Mouse (Mus musculus) bone marrow macrophage, adult 2 months (primary cell): ENCODE data around the gene Rbpjl. TPM values are rescaled to one million over a fixed set of nuclear protein-coding genes. Genes with fewer than 3 reads are reported as not detected.

Experiments
- H3K27ac ChIP-seq: 2 replicates; pipeline ENCODE4 v1.5.1; 2012; ENCODE audit warnings: low read depth, low read length; ENCODE audit not compliant: insufficient read depth
- H3K4me1 ChIP-seq: 2 replicates; pipeline ENCODE4 v1.6.1; 2012; ENCODE audit warnings: low read length; ENCODE audit not compliant: control insufficient read depth, insufficient read depth
- H3K4me3 ChIP-seq: 2 replicates; pipeline ENCODE4 v1.5.1; 2012; ENCODE audit warnings: mild to moderate bottlenecking, low read length, moderate library complexity; ENCODE audit not compliant: insufficient read depth
- CTCF ChIP-seq: IDR thresholded peaks from 2 replicates; pipeline ENCODE4 v1.5.1; 2012; ENCODE audit warnings: low read depth, mild to moderate bottlenecking, low read length, moderate library complexity
- POLR2A ChIP-seq: IDR thresholded peaks from 2 replicates; pipeline ENCODE4 v1.6.1; 2012; ENCODE audit warnings: mild to moderate bottlenecking, low read depth, low read length, borderline replicate concordance
- polyA plus RNA-seq: library from polyadenylated mRNA; stranded (reverse); fragments of >200 nt; gene quantifications from 2 replicates; pipeline ENCODE4 v1.2.4, GENCODE M21; 2012; ENCODE audit not compliant: missing spikeins, insufficient read depth, insufficient read length

Gene Rbpjl
- polyA plus RNA-seq, 1 experiment, result not detected

- TF ChIP-seq POLR2A (no peak), CTCF (no peak)
- no peak overlapping the region for H3K27ac ChIP-seq
- peaks cover 39% of the 10 kb centered on the region for H3K4me1 ChIP-seq
- H3K4me3 ChIP-seq, result no peak overlapping the region
Observed at GRCm38 (mm10) chr2:164453887-164454500, 51.1 kb downstream of the Rbpjl start.

- H3K27ac ChIP-seq, result peak overlapping the region; percentile 48; the same call in 1 of the 2 replicates
- H3K4me3 ChIP-seq, result no peak overlapping the region
- H3K4me1 ChIP-seq, result peaks cover 42% of the 10 kb centered on the region
- no peak for TF ChIP-seq POLR2A
- no peak for TF ChIP-seq CTCF
Observed at GRCm38 (mm10) chr2:164454846-164455245, 51.9 kb downstream of the Rbpjl start.

- Histone ChIP-seq H3K4me1 (peaks cover 42% of the 10 kb centered on the region), H3K27ac (peak overlapping the region; percentile 48; the same call in 1 of the 2 replicates), H3K4me3 (no peak overlapping the region)
- TF ChIP-seq POLR2A (no peak), CTCF (no peak)
Observed at GRCm38 (mm10) chr2:164455421-164456190, 52.7 kb downstream of the Rbpjl start.

DNA sequence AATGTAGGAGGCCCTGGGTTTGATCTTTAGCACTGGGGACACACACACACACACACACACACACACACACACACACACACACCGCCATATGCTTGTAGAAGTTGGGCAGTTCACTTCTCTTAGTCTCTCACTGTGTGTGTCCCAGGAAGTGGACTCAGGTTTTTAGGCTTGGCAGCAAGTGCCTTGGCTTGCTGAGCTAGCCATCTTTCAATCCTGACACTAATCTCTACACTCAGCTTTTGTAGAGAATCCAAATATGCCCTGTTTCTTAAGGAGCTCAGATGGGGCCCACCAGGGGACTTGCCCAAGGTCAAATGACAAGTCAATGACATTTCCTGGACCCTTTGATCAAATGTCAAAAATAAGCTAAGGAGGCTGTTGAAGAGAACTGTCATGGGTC lies 53.5 kb downstream of the Rbpjl start:
- peak overlapping the region; percentile 25; the same call in 1 of the 2 replicates for H3K27ac ChIP-seq
- no peak for TF ChIP-seq CTCF
- peaks cover 42% of the 10 kb centered on the region for H3K4me1 ChIP-seq
- H3K4me3 ChIP-seq, result peak overlapping the region; percentile 53; the same call in 1 of the 2 replicates

DNA sequence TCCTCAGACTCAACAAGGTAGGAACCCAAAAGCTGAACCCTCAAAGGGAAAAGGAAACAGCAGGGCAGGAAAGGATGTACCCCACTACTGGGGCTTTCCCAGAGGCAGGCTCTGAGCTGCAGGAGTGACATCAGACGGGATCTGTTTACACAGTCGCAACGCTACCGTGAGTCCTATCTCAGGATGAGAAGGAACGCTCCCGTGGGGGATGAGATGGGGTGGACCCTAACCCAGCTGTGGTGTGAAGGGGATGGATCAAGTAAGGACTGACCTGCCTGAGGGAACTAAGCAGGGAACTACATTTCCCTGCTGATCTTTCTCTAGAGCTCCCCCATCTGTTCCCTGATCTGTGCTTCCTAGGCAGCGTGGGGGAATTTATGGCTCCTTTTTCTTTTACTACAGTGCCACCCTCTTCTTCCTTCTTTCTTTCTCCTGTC lies 53.9 kb downstream of the Rbpjl start, which contains the start of gene Sys1:
Gene Sys1, plus strand, starts transcription at position 101 of the 437 bp plus-strand sequence.
- peaks cover 43% of the 10 kb centered on the region for H3K4me1 ChIP-seq
- peak within 1 kb of the TSS; percentile 25 for H3K27ac ChIP-seq
- H3K4me3 ChIP-seq, result peak within 1 kb of the TSS; percentile 53
- TF ChIP-seq POLR2A, result no peak
- no peak for TF ChIP-seq CTCF

- no peak for TF ChIP-seq CTCF
- no peak for TF ChIP-seq POLR2A
- no peak overlapping the region for H3K4me3 ChIP-seq
- peaks cover 51% of the 10 kb centered on the region for H3K4me1 ChIP-seq
- peak overlapping the region; percentile 22 for H3K27ac ChIP-seq
Observed at GRCm38 (mm10) chr2:164457942-164458341, 55.0 kb downstream of the Rbpjl start.

GRCm38 (mm10) chr2:164458535-164458934 lies 55.6 kb downstream of the Rbpjl start:
- Histone ChIP-seq H3K4me1 (peaks cover 51% of the 10 kb centered on the region), H3K4me3 (0 out of 2 replicates have a peak overlapping the region, but pooled peaks have one; percentile 0), H3K27ac (peak overlapping the region; percentile 70)
- TF ChIP-seq POLR2A (no peak), CTCF (no peak)

- H3K4me1 ChIP-seq, result peaks cover 33% of the 10 kb centered on the region
- H3K4me3 ChIP-seq, result peak within 1 kb of the TSS; percentile 79
- no peak for TF ChIP-seq CTCF
- H3K27ac ChIP-seq, result peak within 1 kb of the TSS; percentile 55
Observed at GRCm38 (mm10) chr2:164460745-164461551, 58.0 kb downstream of the Rbpjl start, which contains the start of gene Gm20458. Gene Gm20458, plus strand, starts transcription at chr2:164460967.

Other genes starting within 250 kb of the Rbpjl start
- not detected in 2 replicates for gene Kcns1, start 232.0 kb upstream of the Rbpjl start, polyA plus RNA-seq
- not detected in 2 replicates for gene Wfdc5, start 220.4 kb upstream of the Rbpjl start, polyA plus RNA-seq
- gene Wfdc12, start 212.5 kb upstream of the Rbpjl start, polyA plus RNA-seq, result not detected in 2 replicates
- not detected in 2 replicates for gene Wfdc15a, start 203.0 kb upstream of the Rbpjl start, polyA plus RNA-seq
- not detected in 2 replicates for gene Wfdc15b, start 181.5 kb upstream of the Rbpjl start, polyA plus RNA-seq
- not detected in 2 replicates for gene Svs2, start 164.7 kb upstream of the Rbpjl start, polyA plus RNA-seq
- not detected in 2 replicates for gene Svs3b, start 146.5 kb upstream of the Rbpjl start, polyA plus RNA-seq
- not detected in 2 replicates for gene Svs4, start 124.7 kb upstream of the Rbpjl start, polyA plus RNA-seq
- gene Svs3a, start 113.9 kb upstream of the Rbpjl start, polyA plus RNA-seq, result not detected in 2 replicates
- gene Svs6, start 86.4 kb upstream of the Rbpjl start, polyA plus RNA-seq, result not detected in 2 replicates
- gene Svs5, start 70.4 kb upstream of the Rbpjl start, polyA plus RNA-seq, result not detected in 2 replicates
- gene Slpi, start 14.0 kb upstream of the Rbpjl start, polyA plus RNA-seq, result 2.1 and 2.3 TPM in 2 replicates
- not detected in 2 replicates for gene Matn4, start 2.0 kb downstream of the Rbpjl start, polyA plus RNA-seq
- gene Sdc4, start 40.7 kb downstream of the Rbpjl start, polyA plus RNA-seq, result 125 and 132 TPM in 2 replicates
- 33.3 and 33.9 TPM in 2 replicates for gene Sys1, start 53.8 kb downstream of the Rbpjl start, polyA plus RNA-seq
- gene Gm20458, start 57.8 kb downstream of the Rbpjl start, polyA plus RNA-seq, result not detected in 2 replicates
- not detected in 2 replicates for gene Trp53tg5, start 70.6 kb downstream of the Rbpjl start, polyA plus RNA-seq
- gene Dbndd2, start 83.0 kb downstream of the Rbpjl start, polyA plus RNA-seq, result 67.6 and 75.8 TPM in 2 replicates
- 58.5 and 80.9 TPM in 2 replicates for gene Pigt, start 94.4 kb downstream of the Rbpjl start, polyA plus RNA-seq
- gene Wfdc2, start 159.3 kb downstream of the Rbpjl start, polyA plus RNA-seq, result not detected in 2 replicates
- not detected in 2 replicates for gene Spint3, start 170.3 kb downstream of the Rbpjl start, polyA plus RNA-seq
- not detected in 2 replicates for gene Wfdc6a, start 182.3 kb downstream of the Rbpjl start, polyA plus RNA-seq
- not detected in 2 replicates for gene Eppin, start 190.5 kb downstream of the Rbpjl start, polyA plus RNA-seq
- not detected in 2 replicates for gene Wfdc6b, start 210.4 kb downstream of the Rbpjl start, polyA plus RNA-seq
- gene Wfdc8, start 210.5 kb downstream of the Rbpjl start, polyA plus RNA-seq, result not detected in 2 replicates
- not detected in 2 replicates for gene Wfdc16, start 235.7 kb downstream of the Rbpjl start, polyA plus RNA-seq